Mouse (Mus musculus) neural tube, embryonic 12.5 days (tissue): ENCODE data around the gene Olfr884. TPM values are rescaled to one million over a fixed set of nuclear protein-coding genes. Genes with fewer than 3 reads are reported as not detected.

Experiments used
- ATAC-seq: fragments of 200-750 bp; cut with Nextera tagmentation; 2 replicates; pipeline ENCODE4 v1.8.0; 2017; ENCODE audit warnings: low read depth, mild to moderate bottlenecking, moderate TSS enrichment, moderate library complexity; ENCODE audit not compliant: low FRiP score
- H3K27ac ChIP-seq: fragments of 300-500 bp; sonication (generic); 2 replicates; pipeline ENCODE4 v1.5.1; 2016
- H3K27me3 ChIP-seq: fragments of 300-500 bp; sonication (generic); replicated peaks from 2 replicates; pipeline ENCODE4 v1.6.1; 2016; ENCODE audit warnings: mild to moderate bottlenecking
- H3K36me3 ChIP-seq: fragments of 300-500 bp; sonication (generic); 2 replicates; pipeline ENCODE4 v1.6.1; 2016; ENCODE audit warnings: mild to moderate bottlenecking
- H3K4me1 ChIP-seq: fragments of 300-500 bp; sonication (generic); 2 replicates; pipeline ENCODE4 v1.6.1; 2016
- H3K4me2 ChIP-seq: fragments of 300-500 bp; sonication (generic); replicated peaks from 2 replicates; pipeline ENCODE4 v1.6.1; 2016; ENCODE audit warnings: mild to moderate bottlenecking
- H3K4me3 ChIP-seq: fragments of 300-500 bp; sonication (generic); 2 replicates; pipeline ENCODE4 v1.5.1; 2016
- H3K9ac ChIP-seq: fragments of 300-500 bp; sonication (generic); 2 replicates; pipeline ENCODE4 v1.6.1; 2016; ENCODE audit warnings: mild to moderate bottlenecking
- H3K9me3 ChIP-seq: fragments of 300-500 bp; sonication (generic); 2 replicates; pipeline ENCODE4 v1.6.1; 2016; ENCODE audit warnings: mild to moderate bottlenecking
- WGBS: fragments of 180-500 bp; shearing (Covaris S2); methylation state at CpG from one replicate; pipeline ENCODE4 v1.1.7; 2016; 5-methylcytosine and 5-hydroxymethylcytosine counted together
- polyA plus RNA-seq: library from polyadenylated mRNA; unstranded; fragments of >200 nt; fragmentation: Nextera tagmentation; extraction: Ambion mirVana; gene quantifications from 2 replicates; pipeline ENCODE4 v1.2.1, GENCODE M21; 2016

The Olfr884 gene
- polyA plus RNA-seq, result not detected in 2 replicates

DNA sequence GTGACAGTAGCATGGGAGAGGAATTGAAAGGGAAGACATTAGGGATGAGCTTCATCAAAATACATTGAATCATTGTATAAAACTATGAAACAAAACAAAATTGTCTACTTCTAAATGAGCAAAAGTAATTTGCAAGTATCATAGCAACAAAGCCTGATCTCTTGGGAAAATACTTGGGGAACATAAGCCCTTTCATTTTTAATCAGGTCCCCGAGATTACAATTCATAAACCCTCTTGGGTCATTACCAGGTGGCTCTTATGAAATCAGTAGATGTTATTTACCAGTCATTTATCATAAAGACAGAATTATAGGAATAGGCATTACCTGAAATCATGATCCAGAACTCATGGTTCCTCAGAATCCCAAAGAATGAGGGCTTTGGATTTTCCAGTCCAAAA is at the start of gene Olfr884:
TSS of gene Olfr884 (plus strand) at position 301 of the 400 bp plus-strand sequence.
- no peaks in the 10 kb centered on the region for H3K4me1 ChIP-seq
- no peaks in the 10 kb centered on the region for H3K36me3 ChIP-seq
- H3K4me3 ChIP-seq, result no peak within 1 kb of the TSS
- ATAC-seq, result no peak
- no peak within 1 kb of the TSS for H3K9ac ChIP-seq
- no peak within 1 kb of the TSS for H3K27ac ChIP-seq
- H3K9me3 ChIP-seq, result no peaks in the 10 kb centered on the region
- H3K27me3 ChIP-seq, result no peaks in the 10 kb centered on the region
- WGBS, result 68% methylated on average over 1 of the region's 1 CpGs
- no peak within 1 kb of the TSS for H3K4me2 ChIP-seq

DNA sequence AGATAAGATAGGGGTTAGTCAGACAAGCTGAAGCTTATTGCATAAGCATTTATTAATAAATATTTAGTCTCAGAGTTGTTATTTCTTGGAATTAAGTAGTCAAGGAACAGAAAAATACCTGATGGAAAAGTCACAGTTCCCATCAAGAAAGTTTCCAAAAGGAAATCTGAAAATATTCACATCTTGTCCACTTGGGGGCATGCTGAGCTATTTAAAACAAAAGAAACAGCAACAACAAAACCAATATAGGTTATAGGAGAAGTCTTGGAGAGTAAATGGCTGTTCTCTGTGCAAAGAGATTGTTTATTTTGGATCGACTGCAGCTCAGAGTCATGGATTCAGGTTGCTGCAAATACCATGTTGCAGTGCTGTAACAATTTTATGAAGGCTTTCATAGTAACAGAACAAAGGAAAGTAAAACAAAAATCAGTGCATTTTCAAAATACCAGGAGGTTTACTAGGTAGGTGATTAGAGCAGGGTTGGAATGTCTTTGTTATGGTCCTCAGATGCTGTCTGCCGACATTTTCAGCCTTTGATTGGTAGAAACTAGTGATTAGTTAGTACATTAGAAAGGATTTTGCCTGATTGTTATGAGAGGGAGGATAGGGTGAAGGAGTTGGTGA is 47.7 kb upstream of the Olfr884 start:
- H3K9ac ChIP-seq, result no peak overlapping the region
- no peaks in the 10 kb centered on the region for H3K9me3 ChIP-seq
- no peak overlapping the region for H3K4me3 ChIP-seq
- ATAC-seq, result no peak
- no peak overlapping the region for H3K4me2 ChIP-seq
- WGBS, result 64% methylated on average over 2 of the region's 2 CpGs
- no peaks in the 10 kb centered on the region for H3K27me3 ChIP-seq
- H3K36me3 ChIP-seq, result no peaks in the 10 kb centered on the region
- no peaks in the 10 kb centered on the region for H3K4me1 ChIP-seq
- no peak overlapping the region for H3K27ac ChIP-seq

DNA sequence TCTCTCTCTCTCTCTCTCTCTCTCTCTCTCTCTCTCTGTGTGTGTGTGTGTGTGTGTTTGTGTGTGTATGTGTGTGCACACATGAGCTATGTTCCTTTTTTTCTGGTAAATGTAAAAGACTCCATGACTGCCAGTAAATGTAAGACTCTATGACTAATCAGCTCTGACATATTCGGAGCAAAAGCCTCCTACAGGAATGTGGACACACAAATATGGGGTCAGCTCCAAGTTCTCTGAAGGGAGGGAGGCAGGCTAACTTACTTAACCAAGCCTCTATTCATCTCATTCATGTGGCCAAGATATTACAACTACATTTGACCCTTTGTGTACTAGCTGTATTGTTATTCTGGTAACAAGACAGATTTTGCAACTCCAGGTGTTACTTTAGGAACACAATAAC is 46.3 kb upstream of the Olfr884 start:
- no peaks in the 10 kb centered on the region for H3K36me3 ChIP-seq
- no peak overlapping the region for H3K9ac ChIP-seq
- no peaks in the 10 kb centered on the region for H3K4me1 ChIP-seq
- H3K4me2 ChIP-seq, result no peak overlapping the region
- no peak for ATAC-seq
- no peaks in the 10 kb centered on the region for H3K9me3 ChIP-seq
- WGBS, result 56% methylated on average over 1 of the region's 1 CpGs
- H3K4me3 ChIP-seq, result no peak overlapping the region
- no peaks in the 10 kb centered on the region for H3K27me3 ChIP-seq
- H3K27ac ChIP-seq, result no peak overlapping the region

DNA sequence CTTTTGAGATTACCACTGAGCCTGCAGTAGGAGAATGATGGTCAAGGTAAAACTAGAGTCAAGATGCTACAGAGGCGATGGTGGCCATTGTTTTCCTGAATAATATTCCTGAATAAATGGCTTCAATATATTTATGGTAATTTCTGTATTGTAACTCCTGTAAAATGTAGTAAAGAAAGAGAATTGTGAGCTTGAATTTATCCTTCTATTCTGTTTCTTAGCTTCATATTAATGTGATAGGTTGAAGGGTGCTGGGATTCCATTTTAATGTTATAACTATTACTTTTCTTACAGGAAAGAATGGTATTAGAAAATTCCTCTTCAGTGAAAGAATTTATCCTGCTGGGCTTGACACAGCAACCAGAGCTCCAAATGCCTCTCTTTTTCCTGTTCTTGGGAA is 20.8 kb upstream of the Olfr884 start, which contains the start of gene Olfr883:
TSS of gene Olfr883 (plus strand) at position 301 of the 400 bp plus-strand sequence.
- H3K27ac ChIP-seq, result no peak within 1 kb of the TSS
- no peak within 1 kb of the TSS for H3K4me2 ChIP-seq
- H3K27me3 ChIP-seq, result no peaks in the 10 kb centered on the region
- no peak for ATAC-seq
- no peaks in the 10 kb centered on the region for H3K36me3 ChIP-seq
- WGBS, result 84% methylated on average over 1 of the region's 1 CpGs
- H3K4me3 ChIP-seq, result no peak within 1 kb of the TSS
- H3K9ac ChIP-seq, result no peak within 1 kb of the TSS
- no peaks in the 10 kb centered on the region for H3K9me3 ChIP-seq
- no peaks in the 10 kb centered on the region for H3K4me1 ChIP-seq

DNA sequence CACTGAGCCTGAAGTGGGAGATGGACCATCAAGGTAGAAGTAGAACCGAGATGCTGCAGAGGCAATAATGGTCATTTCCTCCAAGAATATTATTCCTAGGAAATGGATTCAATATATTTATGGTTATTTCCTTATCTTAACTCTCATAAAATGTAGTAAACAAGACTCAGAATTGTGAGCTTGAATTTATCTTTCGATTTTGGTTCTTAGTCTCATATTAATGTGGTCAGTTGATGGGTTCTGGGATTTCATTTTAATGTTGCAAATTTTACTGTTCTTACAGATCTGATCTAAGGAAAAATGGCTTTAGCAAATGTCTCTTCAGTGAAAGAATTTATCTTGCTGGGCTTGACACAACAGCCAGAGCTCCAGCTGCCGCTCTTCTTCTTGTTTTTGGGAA is 14.7 kb downstream of the Olfr884 start, which contains the start of gene Olfr885:
TSS of gene Olfr885 (plus strand) at position 301 of the 400 bp plus-strand sequence.
- no peaks in the 10 kb centered on the region for H3K4me1 ChIP-seq
- no peaks in the 10 kb centered on the region for H3K27me3 ChIP-seq
- no peak within 1 kb of the TSS for H3K27ac ChIP-seq
- H3K36me3 ChIP-seq, result no peaks in the 10 kb centered on the region
- no peak for ATAC-seq
- no peak within 1 kb of the TSS for H3K4me2 ChIP-seq
- 89% methylated on average over 3 of the region's 3 CpGs for WGBS
- no peak within 1 kb of the TSS for H3K9ac ChIP-seq
- no peak within 1 kb of the TSS for H3K4me3 ChIP-seq
- no peaks in the 10 kb centered on the region for H3K9me3 ChIP-seq

DNA sequence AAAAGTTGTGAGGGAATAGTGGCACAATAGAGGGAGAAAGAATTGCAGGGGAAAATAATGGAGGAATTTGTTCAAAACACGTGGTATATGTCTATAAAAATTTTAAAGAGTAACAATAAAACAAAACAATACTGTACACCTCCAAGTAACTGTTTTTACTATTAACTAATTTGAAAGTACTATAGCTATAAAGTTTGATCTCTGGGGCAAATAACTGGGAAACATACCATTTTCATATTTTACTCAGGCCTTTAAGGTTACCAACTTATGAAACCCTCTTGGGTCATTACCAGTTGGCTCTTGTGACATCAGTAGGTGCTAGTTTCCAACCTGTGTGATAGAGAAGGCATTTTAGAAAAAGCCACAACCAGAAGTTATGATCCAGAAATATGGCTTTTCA is 37.4 kb downstream of the Olfr884 start, which contains the start of gene Olfr887:
TSS of gene Olfr887 (plus strand) at position 301 of the 400 bp plus-strand sequence.
- Histone ChIP-seq H3K27ac (no peak within 1 kb of the TSS), H3K36me3 (no peaks in the 10 kb centered on the region), H3K4me3 (no peak within 1 kb of the TSS), H3K4me2 (no peak within 1 kb of the TSS), H3K4me1 (no peaks in the 10 kb centered on the region), H3K27me3 (no peaks in the 10 kb centered on the region), H3K9me3 (no peaks in the 10 kb centered on the region), H3K9ac (no peak within 1 kb of the TSS)
- 81% methylated on average over 1 of the region's 1 CpGs for WGBS
- ATAC-seq, result no peak

Other genes with a start within 250 kb of the Olfr884 start
- gene Olfr876, start 243.5 kb upstream of the Olfr884 start, polyA plus RNA-seq, result not detected in 2 replicates
- gene Olfr877, start 192.3 kb upstream of the Olfr884 start, polyA plus RNA-seq, result not detected in 2 replicates
- not detected in 2 replicates for gene Olfr145, start 149.8 kb upstream of the Olfr884 start, polyA plus RNA-seq
- not detected in 2 replicates for gene Olfr878, start 128.7 kb upstream of the Olfr884 start, polyA plus RNA-seq
- not detected in 2 replicates for gene Olfr881, start 54.7 kb upstream of the Olfr884 start, polyA plus RNA-seq
- not detected in 2 replicates for gene Olfr883, start 20.7 kb upstream of the Olfr884 start, polyA plus RNA-seq
- gene Olfr885, start 14.8 kb downstream of the Olfr884 start, polyA plus RNA-seq, result not detected in 2 replicates
- gene Olfr887, start 37.5 kb downstream of the Olfr884 start, polyA plus RNA-seq, result not detected in 2 replicates
- gene Olfr888, start 61.6 kb downstream of the Olfr884 start, polyA plus RNA-seq, result not detected in 2 replicates
- gene Olfr889, start 68.6 kb downstream of the Olfr884 start, polyA plus RNA-seq, result 0.09 and 0.11 TPM in 2 replicates
- gene Olfr890, start 96.0 kb downstream of the Olfr884 start, polyA plus RNA-seq, result not detected in 2 replicates
- gene Olfr891, start 134.3 kb downstream of the Olfr884 start, polyA plus RNA-seq, result not detected in 2 replicates
- not detected in 2 replicates for gene Olfr893, start 161.8 kb downstream of the Olfr884 start, polyA plus RNA-seq
- not detected in 2 replicates for gene Olfr894, start 171.5 kb downstream of the Olfr884 start, polyA plus RNA-seq
- not detected in 2 replicates for gene Olfr143, start 206.2 kb downstream of the Olfr884 start, polyA plus RNA-seq
- gene Olfr895, start 221.3 kb downstream of the Olfr884 start, polyA plus RNA-seq, result not detected in 2 replicates
- gene Olfr896-ps1, start 244.6 kb downstream of the Olfr884 start, polyA plus RNA-seq, result not detected in 2 replicates